Mouse (Mus musculus): Measurements from ENCODE around the gene Olfr700. TPM values are rescaled to one million over a fixed set of nuclear protein-coding genes. Genes with fewer than 3 reads are reported as not detected.

Gene Olfr700
- not detected in 2 replicates for polyA plus RNA-seq (2015; fragmentation: Nextera tagmentation; extraction: Ambion mirVana)

DNA sequence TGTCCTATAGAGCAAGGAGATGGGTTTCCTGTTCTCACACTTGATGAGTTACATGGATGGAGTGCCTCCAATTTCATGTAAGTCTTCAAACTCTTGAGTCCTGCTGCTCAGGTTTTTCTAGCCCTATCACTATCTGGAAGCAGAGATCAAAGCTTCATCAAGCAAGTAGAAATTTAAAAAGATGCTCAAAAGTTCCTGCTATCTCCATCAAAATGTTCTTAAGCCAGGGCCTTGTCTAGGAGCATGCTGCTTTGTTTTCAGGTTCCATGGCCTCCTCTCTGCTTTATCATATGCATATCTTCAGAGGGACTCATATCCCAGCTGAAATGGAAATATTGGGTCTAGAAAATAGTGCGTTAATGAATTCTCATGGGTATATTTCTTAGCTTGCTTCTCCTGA lies at the start of gene Olfr700:
Gene Olfr700, minus strand, starts transcription at position 101 of the 400 bp plus-strand sequence.

DNA sequence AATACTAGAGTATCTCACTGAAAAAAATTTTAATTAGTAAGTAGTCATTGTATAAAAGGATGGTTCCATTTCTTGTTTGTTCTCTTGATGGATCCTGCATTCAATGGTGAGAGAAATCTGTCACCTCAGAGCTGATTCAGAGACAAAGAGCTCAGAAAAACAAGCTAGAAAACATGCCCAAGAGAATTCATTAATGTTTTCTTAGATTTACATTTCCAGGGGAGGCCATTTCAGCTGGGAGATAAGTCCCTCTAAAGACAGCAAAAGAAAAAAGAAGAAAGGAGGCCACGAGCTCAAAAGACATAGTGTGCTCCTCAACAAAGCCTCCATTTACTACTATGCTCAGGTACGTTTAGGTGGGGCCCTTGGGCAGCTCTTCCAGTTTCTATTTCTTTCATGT lies 34.4 kb upstream of the Olfr700 start, which contains the start of gene Olfr703:
Gene Olfr703, plus strand, starts transcription at position 301 of the 400 bp plus-strand sequence.

DNA sequence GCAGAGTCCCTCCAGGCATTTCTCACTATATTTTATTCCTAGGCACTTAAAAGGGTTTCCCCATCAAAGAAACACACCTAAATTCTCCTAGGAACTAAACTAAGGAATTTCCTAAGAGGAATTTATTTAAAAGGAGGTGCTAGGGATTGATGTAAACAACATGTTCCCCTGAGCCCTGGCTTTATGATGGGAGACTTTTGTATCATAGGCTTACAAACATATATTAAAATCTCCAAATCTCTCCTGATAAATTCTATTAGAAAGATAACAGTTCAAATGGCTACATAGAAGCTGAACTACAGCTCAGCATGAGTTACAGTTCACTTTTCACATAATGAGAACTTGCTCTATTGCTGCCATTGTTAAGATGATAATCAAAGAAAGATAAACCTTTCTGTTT lies 25.2 kb upstream of the Olfr700 start, which contains the start of gene Olfr702:
Gene Olfr702, minus strand, starts transcription at position 101 of the 400 bp plus-strand sequence.

DNA sequence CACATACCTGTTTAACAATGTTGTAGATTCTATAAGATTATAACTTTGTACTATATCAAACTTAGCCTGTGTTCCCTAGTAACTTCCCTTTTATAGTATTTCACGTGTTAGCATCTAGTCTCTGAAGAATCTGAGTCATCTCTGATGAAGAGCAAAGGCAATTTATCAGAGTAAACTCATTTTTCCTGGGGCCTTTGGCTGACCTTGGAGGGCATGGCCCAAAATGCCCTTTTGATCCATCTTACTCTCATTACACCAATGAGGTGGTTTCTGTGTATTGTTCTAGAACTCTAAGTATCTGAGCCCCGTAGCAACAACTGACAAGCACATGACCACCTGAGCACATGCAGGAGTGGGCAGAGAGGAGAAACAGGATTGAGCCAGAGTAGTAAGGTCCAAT lies 5.2 kb upstream of the Olfr700 start, which contains the start of gene Olfr701:
Gene Olfr701, plus strand, starts transcription at position 301 of the 400 bp plus-strand sequence.

DNA sequence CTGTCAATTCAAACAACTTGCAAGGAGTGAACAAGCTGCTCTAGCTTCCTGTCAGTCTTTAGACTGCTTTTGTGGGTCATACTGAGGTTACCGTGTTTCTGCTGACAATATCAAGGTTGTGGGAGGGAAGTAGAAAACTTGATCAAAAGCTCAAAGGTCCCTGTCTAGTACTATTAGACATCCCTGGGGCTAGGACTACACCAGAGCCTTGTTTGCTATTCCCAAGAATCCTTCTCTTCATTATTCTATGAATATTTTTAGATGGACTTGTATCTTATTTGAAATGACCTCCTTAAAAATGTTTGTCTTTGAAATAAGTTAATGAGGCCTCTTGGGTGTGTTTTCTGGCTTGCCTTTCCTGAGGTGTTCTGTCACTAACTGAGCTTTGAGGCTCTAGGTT lies 15.5 kb downstream of the Olfr700 start, which contains the start of gene Olfr699:
Gene Olfr699, minus strand, starts transcription at position 101 of the 400 bp plus-strand sequence.

Other genes with a start within 250 kb of the Olfr700 start
- not detected in 2 replicates for gene Olfr693, start 128.2 kb downstream of the Olfr700 start, polyA plus RNA-seq (2015; fragmentation: Nextera tagmentation; extraction: Ambion mirVana)
- gene Olfr694, start 117.0 kb downstream of the Olfr700 start, polyA plus RNA-seq (2015; fragmentation: Nextera tagmentation; extraction: Ambion mirVana) = not detected in 2 replicates
- gene Olfr695, start 92.4 kb downstream of the Olfr700 start, polyA plus RNA-seq (2015; fragmentation: Nextera tagmentation; extraction: Ambion mirVana) = not detected in 2 replicates
- not detected in 2 replicates for gene Olfr697, start 66.4 kb downstream of the Olfr700 start, polyA plus RNA-seq (2015; fragmentation: Nextera tagmentation; extraction: Ambion mirVana)
- not detected in 2 replicates for gene Olfr698, start 53.4 kb downstream of the Olfr700 start, polyA plus RNA-seq (2015; fragmentation: Nextera tagmentation; extraction: Ambion mirVana)
- not detected in 2 replicates for gene Olfr699, start 15.6 kb downstream of the Olfr700 start, polyA plus RNA-seq (2015; fragmentation: Nextera tagmentation; extraction: Ambion mirVana)
- gene Olfr701, start 5.3 kb upstream of the Olfr700 start, polyA plus RNA-seq (2015; fragmentation: Nextera tagmentation; extraction: Ambion mirVana) = not detected in 2 replicates
- not detected in 2 replicates for gene Olfr702, start 25.1 kb upstream of the Olfr700 start, polyA plus RNA-seq (2015; fragmentation: Nextera tagmentation; extraction: Ambion mirVana)
- not detected in 2 replicates for gene Olfr703, start 34.5 kb upstream of the Olfr700 start, polyA plus RNA-seq (2015; fragmentation: Nextera tagmentation; extraction: Ambion mirVana)
- gene Olfr704, start 54.4 kb upstream of the Olfr700 start, polyA plus RNA-seq (2015; fragmentation: Nextera tagmentation; extraction: Ambion mirVana) = not detected in 2 replicates
- gene Olfr705, start 68.1 kb upstream of the Olfr700 start, polyA plus RNA-seq (2015; fragmentation: Nextera tagmentation; extraction: Ambion mirVana) = not detected in 2 replicates
- not detected in 2 replicates for gene Olfr706, start 79.3 kb upstream of the Olfr700 start, polyA plus RNA-seq (2015; fragmentation: Nextera tagmentation; extraction: Ambion mirVana)
- not detected in 2 replicates for gene Olfr707, start 92.4 kb upstream of the Olfr700 start, polyA plus RNA-seq (2015; fragmentation: Nextera tagmentation; extraction: Ambion mirVana)
- gene Olfr1532-ps1, start 99.2 kb upstream of the Olfr700 start, polyA plus RNA-seq (2015; fragmentation: Nextera tagmentation; extraction: Ambion mirVana) = not detected in 2 replicates
- not detected in 2 replicates for gene Olfr709-ps1, start 123.4 kb upstream of the Olfr700 start, polyA plus RNA-seq (2015; fragmentation: Nextera tagmentation; extraction: Ambion mirVana)
- not detected in 2 replicates for gene Olfr710, start 139.5 kb upstream of the Olfr700 start, polyA plus RNA-seq (2015; fragmentation: Nextera tagmentation; extraction: Ambion mirVana)
- not detected in 2 replicates for gene Olfr6, start 155.1 kb upstream of the Olfr700 start, polyA plus RNA-seq (2015; fragmentation: Nextera tagmentation; extraction: Ambion mirVana)
- gene Olfr711, start 166.6 kb upstream of the Olfr700 start, polyA plus RNA-seq (2015; fragmentation: Nextera tagmentation; extraction: Ambion mirVana) = not detected in 2 replicates
- not detected in 2 replicates for gene Olfr2, start 197.2 kb upstream of the Olfr700 start, polyA plus RNA-seq (2015; fragmentation: Nextera tagmentation; extraction: Ambion mirVana)
- gene Olfr713, start 222.3 kb upstream of the Olfr700 start, polyA plus RNA-seq (2015; fragmentation: Nextera tagmentation; extraction: Ambion mirVana) = not detected in 2 replicates

Measured in skeletal muscle tissue, postnatal 0 days (tissue).